Mouse (Mus musculus): ENCODE measurements around the gene Spata21. TPM values are rescaled to one million over a fixed set of nuclear protein-coding genes. Genes with fewer than 3 reads are reported as not detected.

Gene Spata21
- polyA plus RNA-seq (2015; fragmentation: Nextera tagmentation; extraction: Ambion mirVana): 0.54 and 0.55 TPM in 2 replicates

DNA sequence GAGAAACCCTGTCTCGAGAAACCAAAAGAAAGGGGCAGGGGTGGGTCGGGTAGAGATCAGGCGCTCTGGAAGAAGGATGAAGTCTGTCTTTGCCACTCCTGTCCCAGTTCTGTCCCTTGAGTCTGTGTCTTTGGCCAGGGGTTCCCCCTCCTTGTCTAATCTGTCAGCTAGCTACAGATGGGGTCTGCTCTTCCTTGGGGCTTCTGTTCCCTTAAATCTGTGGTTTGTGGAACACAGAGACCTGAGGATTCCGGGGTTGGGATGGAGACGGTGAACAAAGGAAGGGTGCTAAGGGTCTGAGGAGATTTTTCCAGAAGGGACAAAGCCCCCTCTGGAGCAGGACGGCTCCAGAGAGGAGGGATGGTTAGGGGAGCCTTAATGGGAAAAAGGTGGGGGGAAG lies at the start of gene Spata21:
Spata21 (plus strand) TSS at position 301 of the 400 bp plus-strand sequence.
- no peaks in the 10 kb centered on the region for H3K36me3 ChIP-seq (ENCODE audit: insufficient read depth, low read length)
- no peak within 1 kb of the TSS for H3K4me2 ChIP-seq (ENCODE audit: low read length)
- H3K4me3 ChIP-seq (replicated peaks; ENCODE audit: low read depth, low read length): no peak within 1 kb of the TSS
- no peak within 1 kb of the TSS for H3K27ac ChIP-seq
- no peaks in the 10 kb centered on the region for H3K9me3 ChIP-seq (replicated peaks; ENCODE audit: low read length)
- TF ChIP-seq CTCF (IDR thresholded peaks at IDR 0.05; ENCODE audit: low read depth): no peak
- no peaks in the 10 kb centered on the region for H3K4me1 ChIP-seq (replicated peaks; ENCODE audit: insufficient read depth, low read length)
- ATAC-seq (replicated peaks; ENCODE audit: low FRiP score, low read depth): no peak
- no peaks in the 10 kb centered on the region for H3K27me3 ChIP-seq (ENCODE audit: insufficient read depth, low read length)
- DNase-seq (ENCODE audit: low spot score): no peak
- H3K9ac ChIP-seq (ENCODE audit: low read depth, low read length): no peak within 1 kb of the TSS
- 75% methylated on average over 6 of the region's 6 CpGs for WGBS

DNA sequence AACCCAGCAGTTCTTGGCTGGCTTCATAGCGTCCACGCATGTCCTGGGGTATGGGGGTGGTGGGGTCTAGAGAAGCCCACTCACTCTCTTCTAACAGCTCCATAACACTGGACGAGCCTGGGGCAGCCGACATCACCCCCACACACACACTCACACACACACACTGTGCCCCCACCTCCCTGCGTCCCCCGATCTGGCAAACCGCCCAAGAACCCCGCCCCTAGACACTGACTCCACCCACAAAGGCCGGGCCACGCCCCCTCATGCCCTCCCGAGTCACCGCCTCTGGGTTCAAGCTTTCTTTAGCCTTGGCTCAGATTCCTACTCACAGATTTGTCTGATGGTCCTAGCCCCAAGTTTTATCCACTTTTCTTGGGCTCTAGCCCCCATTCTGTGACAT lies 47.0 kb upstream of the Spata21 start:
- Histone ChIP-seq H3K4me1 (replicated peaks; ENCODE audit: insufficient read depth, low read length) (no peaks in the 10 kb centered on the region), H3K27ac (no peak overlapping the region), H3K4me2 (ENCODE audit: low read length) (no peak overlapping the region), H3K36me3 (ENCODE audit: insufficient read depth, low read length) (peaks cover 36% of the 10 kb centered on the region; the same call in 1 of the 2 replicates), H3K9me3 (replicated peaks; ENCODE audit: low read length) (no peaks in the 10 kb centered on the region), H3K9ac (ENCODE audit: low read depth, low read length) (no peak overlapping the region), H3K4me3 (replicated peaks; ENCODE audit: low read depth, low read length) (no peak overlapping the region), H3K27me3 (ENCODE audit: insufficient read depth, low read length) (no peaks in the 10 kb centered on the region)
- ATAC-seq (replicated peaks; ENCODE audit: low FRiP score, low read depth) (peak; percentile 40; the same call in 1 of the 2 replicates), DNase-seq (ENCODE audit: low spot score) (no peak)
- no peak for TF ChIP-seq CTCF (IDR thresholded peaks at IDR 0.05; ENCODE audit: low read depth)
- 39% methylated on average over 12 of the region's 12 CpGs for WGBS

DNA sequence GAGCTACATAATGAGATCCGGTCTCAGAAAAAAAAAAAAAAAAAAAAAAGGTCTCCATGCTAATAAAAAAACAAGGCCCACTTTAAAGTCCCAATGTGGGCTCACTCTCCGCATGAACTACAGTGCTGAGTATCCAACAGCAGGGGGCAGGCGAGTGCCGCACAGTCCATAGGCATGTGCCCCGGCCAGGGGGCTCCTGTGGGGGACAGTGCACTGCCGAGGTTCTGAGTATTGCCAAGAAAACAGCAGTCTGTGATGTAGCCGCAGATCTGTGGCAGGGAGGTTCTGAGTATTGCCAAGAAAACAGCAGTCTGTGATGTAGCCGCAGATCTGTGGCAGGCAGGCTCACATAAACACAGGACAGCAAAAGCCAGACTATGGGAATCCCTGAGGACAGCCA lies 43.3 kb upstream of the Spata21 start:
- peak overlapping the region; percentile 2; the same call in 1 of the 2 replicates for H3K27ac ChIP-seq
- 0 out of 2 replicates have a peak, but pooled peaks cover 21% of the 10 kb centered on the region for H3K36me3 ChIP-seq (ENCODE audit: insufficient read depth, low read length)
- DNase-seq (ENCODE audit: low spot score) (peak; percentile 90), ATAC-seq (replicated peaks; ENCODE audit: low FRiP score, low read depth) (peak; percentile 50; the same call in 1 of the 2 replicates)
- no peaks in the 10 kb centered on the region for H3K9me3 ChIP-seq (replicated peaks; ENCODE audit: low read length)
- H3K27me3 ChIP-seq (ENCODE audit: insufficient read depth, low read length): no peaks in the 10 kb centered on the region
- 8% methylated on average over 8 of the region's 8 CpGs for WGBS
- H3K4me3 ChIP-seq (replicated peaks; ENCODE audit: low read depth, low read length): no peak overlapping the region
- peak; percentile 85 for TF ChIP-seq CTCF (IDR thresholded peaks at IDR 0.05; ENCODE audit: low read depth)
- H3K4me1 ChIP-seq (replicated peaks; ENCODE audit: insufficient read depth, low read length): peaks cover 11% of the 10 kb centered on the region; the same call in 1 of the 2 replicates
- no peak overlapping the region for H3K9ac ChIP-seq (ENCODE audit: low read depth, low read length)
- H3K4me2 ChIP-seq (ENCODE audit: low read length): no peak overlapping the region

DNA sequence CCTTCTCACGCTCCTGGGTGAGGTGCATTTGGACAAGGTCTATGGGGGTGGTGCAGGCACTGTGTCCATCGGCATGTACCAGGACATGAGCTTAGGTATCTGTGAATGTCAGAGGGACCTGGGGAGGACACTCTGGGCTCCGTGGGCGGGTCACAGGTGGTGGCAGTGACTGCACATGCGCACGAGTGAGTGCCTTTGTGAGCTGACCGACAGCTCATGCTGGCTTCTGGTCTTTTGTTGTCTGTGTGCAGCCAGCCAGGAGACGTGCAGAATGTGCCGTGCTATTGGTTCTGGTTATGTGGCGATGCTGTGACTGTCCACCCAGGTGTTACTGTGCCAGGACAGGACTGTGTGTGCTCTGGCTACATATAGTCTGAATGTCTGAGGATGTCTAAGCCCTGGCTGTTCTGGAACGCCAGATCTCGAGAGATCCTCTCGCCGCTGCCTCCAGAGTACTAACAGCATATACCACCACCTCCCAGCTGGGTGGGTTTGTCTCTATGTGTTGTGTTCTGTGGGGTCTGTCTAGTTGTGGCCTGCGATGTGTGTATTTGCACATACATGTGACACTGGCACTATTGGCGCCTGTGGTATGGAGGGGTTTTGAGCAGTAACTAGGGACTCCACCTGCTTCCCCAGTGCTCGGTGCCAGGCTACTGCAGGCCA lies 39.2 kb upstream of the Spata21 start:
- no peak for TF ChIP-seq CTCF (IDR thresholded peaks at IDR 0.05; ENCODE audit: low read depth)
- H3K36me3 ChIP-seq (ENCODE audit: insufficient read depth, low read length): 0 out of 2 replicates have a peak, but pooled peaks cover 8% of the 10 kb centered on the region
- no peak for DNase-seq (ENCODE audit: low spot score)
- H3K9ac ChIP-seq (ENCODE audit: low read depth, low read length): no peak overlapping the region
- H3K4me1 ChIP-seq (replicated peaks; ENCODE audit: insufficient read depth, low read length): peaks cover 22% of the 10 kb centered on the region; the same call in 1 of the 2 replicates
- H3K27ac ChIP-seq: no peak overlapping the region
- no peak overlapping the region for H3K4me3 ChIP-seq (replicated peaks; ENCODE audit: low read depth, low read length)
- 64% methylated on average over 17 of the region's 17 CpGs for WGBS
- H3K27me3 ChIP-seq (ENCODE audit: insufficient read depth, low read length): no peaks in the 10 kb centered on the region
- no peak overlapping the region for H3K4me2 ChIP-seq (ENCODE audit: low read length)
- no peak for ATAC-seq (replicated peaks; ENCODE audit: low FRiP score, low read depth)
- no peaks in the 10 kb centered on the region for H3K9me3 ChIP-seq (replicated peaks; ENCODE audit: low read length)

DNA sequence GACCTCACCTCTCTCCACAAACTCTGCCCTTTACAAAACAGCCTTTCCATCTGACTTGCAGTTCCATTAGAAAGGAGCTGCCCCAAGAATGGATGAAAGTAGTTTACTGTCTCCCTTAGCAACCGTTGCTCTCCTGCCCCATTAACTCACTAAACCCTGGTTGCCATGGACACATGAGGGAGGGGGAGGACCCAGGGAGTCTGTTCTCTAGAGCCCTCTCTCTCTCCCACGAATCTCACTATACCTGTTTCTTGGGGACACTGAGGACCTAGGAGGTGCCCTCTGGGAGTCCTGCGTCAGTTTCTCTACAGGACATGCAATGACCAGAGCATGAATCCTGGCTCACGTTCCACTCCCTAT lies 38.7 kb upstream of the Spata21 start:
- peaks cover 22% of the 10 kb centered on the region; the same call in 1 of the 2 replicates for H3K4me1 ChIP-seq (replicated peaks; ENCODE audit: insufficient read depth, low read length)
- no peaks in the 10 kb centered on the region for H3K27me3 ChIP-seq (ENCODE audit: insufficient read depth, low read length)
- DNase-seq (ENCODE audit: low spot score) (peak; percentile 82), ATAC-seq (replicated peaks; ENCODE audit: low FRiP score, low read depth) (no peak)
- H3K9me3 ChIP-seq (replicated peaks; ENCODE audit: low read length): no peaks in the 10 kb centered on the region
- H3K4me2 ChIP-seq (ENCODE audit: low read length): no peak overlapping the region
- H3K9ac ChIP-seq (ENCODE audit: low read depth, low read length): no peak overlapping the region
- TF ChIP-seq CTCF (IDR thresholded peaks at IDR 0.05; ENCODE audit: low read depth): no peak
- H3K27ac ChIP-seq: 0 out of 2 replicates have a peak overlapping the region, but pooled peaks have one; percentile 19
- H3K36me3 ChIP-seq (ENCODE audit: insufficient read depth, low read length): 0 out of 2 replicates have a peak, but pooled peaks cover 7% of the 10 kb centered on the region
- H3K4me3 ChIP-seq (replicated peaks; ENCODE audit: low read depth, low read length): no peak overlapping the region
- WGBS: 29% methylated on average over 4 of the region's 4 CpGs

DNA sequence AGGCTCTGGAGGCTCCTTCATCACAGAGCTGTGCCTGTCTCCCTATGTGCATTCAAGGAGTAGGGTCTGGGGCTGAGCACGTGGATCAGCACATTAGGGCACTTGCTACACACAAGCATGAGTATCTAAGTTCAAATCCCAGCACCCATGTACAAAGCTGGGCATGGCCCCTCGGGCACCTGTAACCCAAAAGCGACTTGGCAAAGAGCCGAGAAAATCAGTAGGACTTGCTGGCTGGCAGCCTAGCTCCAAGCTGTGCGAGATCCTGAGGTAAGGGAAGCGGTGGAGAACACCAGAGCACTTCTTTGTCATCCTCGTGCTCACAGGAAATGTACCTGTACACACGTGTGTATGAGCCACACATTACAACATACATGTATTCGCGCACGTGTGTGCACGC lies 35.7 kb upstream of the Spata21 start:
- 0 out of 2 replicates have a peak overlapping the region, but pooled peaks have one; percentile 14 for H3K4me3 ChIP-seq (replicated peaks; ENCODE audit: low read depth, low read length)
- 0 out of 2 replicates have a peak, but pooled peaks cover 4% of the 10 kb centered on the region for H3K36me3 ChIP-seq (ENCODE audit: insufficient read depth, low read length)
- ATAC-seq (replicated peaks; ENCODE audit: low FRiP score, low read depth) (no peak), DNase-seq (ENCODE audit: low spot score) (no peak)
- peak overlapping the region; percentile 46 for H3K4me2 ChIP-seq (ENCODE audit: low read length)
- peak overlapping the region; percentile 55 for H3K9ac ChIP-seq (ENCODE audit: low read depth, low read length)
- no peaks in the 10 kb centered on the region for H3K27me3 ChIP-seq (ENCODE audit: insufficient read depth, low read length)
- peak overlapping the region; percentile 90 for H3K27ac ChIP-seq
- TF ChIP-seq CTCF (IDR thresholded peaks at IDR 0.05; ENCODE audit: low read depth): no peak
- WGBS: 82% methylated on average over 12 of the region's 12 CpGs
- no peaks in the 10 kb centered on the region for H3K9me3 ChIP-seq (replicated peaks; ENCODE audit: low read length)
- peaks cover 22% of the 10 kb centered on the region; the same call in 1 of the 2 replicates for H3K4me1 ChIP-seq (replicated peaks; ENCODE audit: insufficient read depth, low read length)
